27 mouse cellular contexts compared by ENCODE assay signal in genomic region chr16:51940574-51940973, GRCm38 (mm10).
DNase-seq lines count a peak whose midpoint lies in the region; ATAC-seq lines count a peak whose summit lies in the region.
"Had no signal": no experiment of that assay in that cellular context is flagged by ENCODE, and none has a peak within 500 bp of the region (broad histone marks: within the 10 kb centered on the region; RNA-seq: fewer than 3 reads in every experiment).

No protein-coding gene starts in this region.

- peak; percentile 59; the same call in 1 of the 2 replicates for ATAC-seq in forebrain, embryonic 14.5 days
- no peak for ATAC-seq in forebrain, embryonic 12.5 days (ENCODE audit: low FRiP score)
- ATAC-seq: activated CD4-positive, CD25-positive, alpha-beta regulatory T cell, adult 4 months; intestine, embryonic 16.5 days; midbrain, embryonic 15.5 days had no signal

- H3K9me3 ChIP-seq in forebrain, embryonic 14.5 days (replicated peaks; ENCODE audit: control insufficient read depth, low read length) = no peaks in the 10 kb centered on the region
- H3K9me3 ChIP-seq in forebrain, embryonic 12.5 days = no peaks in the 10 kb centered on the region
- H3K9me3 ChIP-seq: embryonic facial prominence, embryonic 12.5 days; heart, embryonic 13.5 days; liver, embryonic 15.5 days; midbrain, embryonic 15.5 days had no signal

- no peaks in the 10 kb centered on the region for H3K27me3 ChIP-seq in forebrain, embryonic 14.5 days (replicated peaks; ENCODE audit: control insufficient read depth, insufficient read depth, low read length)
- no peaks in the 10 kb centered on the region for H3K27me3 ChIP-seq in forebrain, embryonic 12.5 days
- H3K27me3 ChIP-seq: CH12.LX; embryonic facial prominence, embryonic 12.5 days; heart, embryonic 13.5 days; limb, embryonic 12.5 days; liver, embryonic 15.5 days; midbrain, embryonic 15.5 days had no signal

- no peaks in the 10 kb centered on the region for H3K4me1 ChIP-seq in forebrain, embryonic 14.5 days (ENCODE audit: control insufficient read depth, insufficient read depth, low read length)
- no peaks in the 10 kb centered on the region for H3K4me1 ChIP-seq in forebrain, embryonic 12.5 days
- H3K4me1 ChIP-seq: embryonic facial prominence, embryonic 12.5 days; heart, embryonic 13.5 days; limb, embryonic 12.5 days; liver, embryonic 15.5 days; midbrain, embryonic 15.5 days had no signal

- no peak overlapping the region for H3K4me3 ChIP-seq in forebrain, embryonic 14.5 days (ENCODE audit: low read depth, low read length)
- H3K4me3 ChIP-seq in forebrain, embryonic 12.5 days (replicated peaks) = no peak overlapping the region
- H3K4me3 ChIP-seq: embryonic facial prominence, embryonic 12.5 days; heart, adult 2 months; heart, embryonic 13.5 days; left cerebral cortex, adult 2 months; limb, embryonic 12.5 days; liver, embryonic 15.5 days; midbrain, embryonic 15.5 days had no signal

- no peak overlapping the region for H3K4me2 ChIP-seq in forebrain, embryonic 14.5 days (ENCODE audit: low read length)
- H3K4me2 ChIP-seq in forebrain, embryonic 12.5 days = no peak overlapping the region
- H3K4me2 ChIP-seq: embryonic facial prominence, embryonic 12.5 days; heart, embryonic 13.5 days; limb, embryonic 12.5 days; liver, embryonic 15.5 days; lung, embryonic 14.5 days; midbrain, embryonic 15.5 days had no signal

- no peak overlapping the region for H3K27ac ChIP-seq in forebrain, embryonic 14.5 days (ENCODE audit: low read depth, low read length)
- H3K27ac ChIP-seq in forebrain, embryonic 12.5 days = no peak overlapping the region
- H3K27ac ChIP-seq: embryonic facial prominence, embryonic 12.5 days; heart, adult 2 months; heart, embryonic 13.5 days; kidney, postnatal 0 days; left cerebral cortex, adult 2 months; limb, embryonic 12.5 days; liver, embryonic 15.5 days; midbrain, embryonic 15.5 days had no signal

- H3K36me3 ChIP-seq in forebrain, embryonic 14.5 days (ENCODE audit: control insufficient read depth, insufficient read depth, low read length) = no peaks in the 10 kb centered on the region
- H3K36me3 ChIP-seq in forebrain, embryonic 12.5 days (replicated peaks) = no peaks in the 10 kb centered on the region
- H3K36me3 ChIP-seq: embryonic facial prominence, embryonic 12.5 days; heart, embryonic 13.5 days; limb, embryonic 12.5 days; liver, embryonic 15.5 days; midbrain, embryonic 15.5 days had no signal

- H3K9ac ChIP-seq in forebrain, embryonic 14.5 days (ENCODE audit: low read length) = no peak overlapping the region
- H3K9ac ChIP-seq in forebrain, embryonic 12.5 days = no peak overlapping the region
- H3K9ac ChIP-seq: embryonic facial prominence, embryonic 12.5 days; heart, embryonic 13.5 days; limb, embryonic 12.5 days; liver, embryonic 15.5 days; lung, embryonic 14.5 days; midbrain, embryonic 15.5 days had no signal

- peak; percentile 26 to 35 for DNase-seq in cerebellum, adult 18-20 months
- no peak for DNase-seq in cerebellum, postnatal 4 days (ENCODE audit: low spot score in 2 of 2)
- DNase-seq in forebrain, embryonic 14.5 days (ENCODE audit: low spot score) = peak; percentile 70
- peak; percentile 34 for DNase-seq in layer of hippocampus, adult 9-11 months
- no peak for DNase-seq in layer of hippocampus, postnatal 25 days (ENCODE audit: extremely low spot score in 1 of 2, low spot score in 1 of 2)
- no peak for DNase-seq in adrenal gland, adult 18-20 months (ENCODE audit: low spot score in 2 of 2)
- DNase-seq: adrenal gland, postnatal 14 days; cerebellum, postnatal 25 days; heart, adult 2 months; heart, postnatal 10 days; kidney, adult 8-10 months; kidney, postnatal 4 days; lung, embryonic 14.5 days; lung, postnatal 14 days; right cerebral cortex, postnatal 25 days; thymus, postnatal 14 days had no signal

Comparison
In these comparisons a context has a peak if more than half of its experiments do, and no peak if none do; other contexts are left out.
1. DNase-seq: peak in cerebellum, adult 18-20 months (2 of 2), forebrain, embryonic 14.5 days (single experiment) and layer of hippocampus, adult 9-11 months (single experiment); none in cerebellum, postnatal 4 days (0 of 2), layer of hippocampus, postnatal 25 days (0 of 2) and adrenal gland, adult 18-20 months (0 of 2).